Mouse (Mus musculus) spleen, postnatal 36 days (tissue): ENCODE measurements around the gene Ggn.
"Not testable (repeated sequence)": the region's sequence is repeated elsewhere in the genome, so short reads cannot be mapped to it uniquely, and the experiment has no call there.

Experiments used
- DNase-seq, 2 experiments: peaks; one replicate each; pipeline ENCODE4 v3.0.0; 2022; ENCODE audit warnings: low spot score in 2 of 2, mixed read lengths in 1 of 2

Gene Ggn

DNA sequence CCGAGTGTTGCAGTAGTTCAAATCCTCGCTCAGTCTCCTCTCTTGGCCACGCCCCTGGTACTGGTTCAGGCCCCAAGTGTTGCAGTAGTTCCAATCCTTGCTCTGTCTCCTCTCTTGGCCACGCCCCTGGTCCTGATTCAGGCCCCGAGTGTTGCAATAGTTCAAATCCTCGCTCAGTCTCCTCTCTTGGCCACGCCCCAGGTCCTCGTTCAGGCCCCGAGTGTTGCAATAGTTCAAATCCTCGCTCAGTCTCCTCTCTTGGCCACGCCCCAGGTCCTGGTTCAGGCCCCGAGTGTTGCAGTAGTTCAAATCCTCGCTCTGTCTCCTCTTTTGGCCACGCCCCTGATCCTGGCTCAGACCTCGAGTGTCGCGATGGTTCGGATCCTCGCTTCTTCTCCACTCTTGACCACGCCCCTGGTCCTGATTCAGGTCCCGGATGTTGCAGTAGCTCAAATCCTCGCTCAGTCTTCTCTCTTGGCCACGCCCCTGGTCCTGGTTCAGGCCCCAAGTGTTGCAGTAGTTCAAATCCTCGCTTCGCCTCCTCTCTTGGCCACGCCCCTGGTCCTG lies 42.3 kb downstream of the Ggn start:
- DNase-seq, result no peak

- DNase-seq, result not testable (repeated sequence)
Observed at GRCm38 (mm10) chr7:29212775-29213560, 43.0 kb downstream of the Ggn start.

- DNase-seq, result no peak
Observed at GRCm38 (mm10) chr7:29213675-29214082, 43.7 kb downstream of the Ggn start, which contains the start of gene Catsperg1. Gene Catsperg1 (minus strand): TSS chr7:29214035.

DNA sequence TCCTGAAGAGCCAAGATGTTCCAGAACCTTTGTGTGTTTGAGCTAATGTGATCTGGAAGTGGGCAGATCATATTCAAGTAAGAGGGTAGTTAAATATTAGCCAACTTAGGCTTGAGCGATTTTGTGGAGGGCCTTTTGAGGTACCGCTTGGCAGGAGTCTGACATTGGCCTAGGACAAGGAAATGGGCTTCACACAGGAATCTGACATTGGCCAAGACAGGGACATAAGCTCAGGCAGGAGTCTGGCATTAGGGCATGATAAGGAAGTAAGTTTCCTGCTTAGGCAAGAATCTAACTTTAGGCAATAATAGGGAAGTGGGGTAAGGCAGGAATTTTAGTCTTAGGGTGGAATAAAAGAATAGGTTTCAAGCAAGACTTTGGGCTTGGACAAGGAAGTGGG lies 44.2 kb downstream of the Ggn start:
- no peak for DNase-seq

GRCm38 (mm10) chr7:29214846-29215245 lies 44.8 kb downstream of the Ggn start:
- DNase-seq, result no peak
